Mouse (Mus musculus) embryo, embryonic 10 days (tissue): ENCODE measurements around the gene Rnf157.
A peak's percentile ranks its signal among the peaks of the same experiment; 100 is the strongest.

ENCODE experiments used
- DNase-seq: peaks from one replicate; pipeline ENCODE4 v3.0.0-alpha.2; 2015; ENCODE audit warnings: low spot score

Rnf157 gene

GRCm38 (mm10) chr11:116412904-116413630 is at the start of gene Rnf157:
TSS of gene Rnf157 (minus strand) at chr11:116413032.
- DNase-seq, result peak; percentile 85

- DNase-seq, result no peak
Observed at GRCm38 (mm10) chr11:116459786-116460185, 47.0 kb upstream of the Rnf157 start.

GRCm38 (mm10) chr11:116456234-116456633 is 43.4 kb upstream of the Rnf157 start:
- DNase-seq, result no peak

- DNase-seq, result no peak
Observed at GRCm38 (mm10) chr11:116453889-116454288, 41.1 kb upstream of the Rnf157 start.

GRCm38 (mm10) chr11:116449341-116449740 is 36.5 kb upstream of the Rnf157 start:
- no peak for DNase-seq

- DNase-seq, result no peak
Observed at GRCm38 (mm10) chr11:116447822-116448221, 35.0 kb upstream of the Rnf157 start.

GRCm38 (mm10) chr11:116446308-116446887 is 33.6 kb upstream of the Rnf157 start:
- no peak for DNase-seq

GRCm38 (mm10) chr11:116445596-116446307 is 32.9 kb upstream of the Rnf157 start:
- DNase-seq, result peak; percentile 94

GRCm38 (mm10) chr11:116443935-116444334 is 31.1 kb upstream of the Rnf157 start:
- no peak for DNase-seq

- no peak for DNase-seq
Observed at GRCm38 (mm10) chr11:116443311-116443710, 30.5 kb upstream of the Rnf157 start.

GRCm38 (mm10) chr11:116442867-116443177 is 30.0 kb upstream of the Rnf157 start:
- no peak for DNase-seq

GRCm38 (mm10) chr11:116442129-116442866 is 29.5 kb upstream of the Rnf157 start:
- no peak for DNase-seq

- no peak for DNase-seq
Observed at GRCm38 (mm10) chr11:116440408-116441068, 27.7 kb upstream of the Rnf157 start.

GRCm38 (mm10) chr11:116439269-116440240 is 26.7 kb upstream of the Rnf157 start:
- no peak for DNase-seq

- no peak for DNase-seq
Observed at GRCm38 (mm10) chr11:116437541-116437940, 24.7 kb upstream of the Rnf157 start.

GRCm38 (mm10) chr11:116436725-116437331 is 24.0 kb upstream of the Rnf157 start:
- no peak for DNase-seq

- no peak for DNase-seq
Observed at GRCm38 (mm10) chr11:116435992-116436724, 23.3 kb upstream of the Rnf157 start.

- no peak for DNase-seq
Observed at GRCm38 (mm10) chr11:116434967-116435752, 22.3 kb upstream of the Rnf157 start.
